ENCODE assay signal across 8 mouse cellular contexts in genomic region chr8:85026670-85027515, GRCm38 (mm10). TPM values are rescaled to one million over a fixed set of nuclear protein-coding genes. Genes with fewer than 3 reads are reported as not detected.
DNase-seq lines count a peak whose midpoint lies in the region; ATAC-seq and TF ChIP-seq lines count a peak whose summit lies in the region.

Gene Trir (plus strand): TSS chr8:85026823.

- peak; percentile 99 for DNase-seq in WW6 (ENCODE audit: low read depth, low spot score)
- peak; percentile 89 to 94 for DNase-seq in cerebellum, postnatal 4 days (ENCODE audit: low spot score in 2 of 2)
- peak; percentile 98 for DNase-seq in gastrocnemius, adult 2 months
- DNase-seq in hindbrain, postnatal 0 days (ENCODE audit: low spot score), result peak; percentile 98
- peak; percentile 95 to 96 for DNase-seq in left cerebral cortex, adult 2 months (ENCODE audit: extremely low spot score in 1 of 2, low spot score in 2 of 2)
- peak; percentile 95 to 96 for DNase-seq in right cerebral cortex, adult 2 months (ENCODE audit: low spot score in 2 of 2)
- DNase-seq in urinary bladder, postnatal 14 days (ENCODE audit: low spot score), result peak; percentile 97

- H3K36me3 ChIP-seq in hindbrain, postnatal 0 days (ENCODE audit: insufficient read depth, low read length), result peaks cover 19% of the 10 kb centered on the region

- peak within 1 kb of the TSS; percentile 99 for H3K9ac ChIP-seq in hindbrain, postnatal 0 days (replicated peaks; ENCODE audit: low read length)

- H3K4me3 ChIP-seq in gastrocnemius, adult 2 months, result peak within 1 kb of the TSS; percentile 89
- H3K4me3 ChIP-seq in hindbrain, postnatal 0 days (ENCODE audit: low read length), result peak within 1 kb of the TSS; percentile 95
- H3K4me3 ChIP-seq in left cerebral cortex, adult 2 months, result peak within 1 kb of the TSS; percentile 93

- peak; percentile 85 for ATAC-seq in hindbrain, postnatal 0 days
- peak; percentile 85 for ATAC-seq in megakaryocyte, adult 5-6 weeks (ENCODE audit: poor library complexity, severe bottlenecking)

- no peaks in the 10 kb centered on the region for H3K27me3 ChIP-seq in hindbrain, postnatal 0 days (ENCODE audit: insufficient read depth, low read length)

- no peaks in the 10 kb centered on the region for H3K9me3 ChIP-seq in hindbrain, postnatal 0 days (ENCODE audit: low read length)

- H3K27ac ChIP-seq in gastrocnemius, adult 2 months, result peak within 1 kb of the TSS; percentile 96
- H3K27ac ChIP-seq in hindbrain, postnatal 0 days, result peak within 1 kb of the TSS; percentile 95
- H3K27ac ChIP-seq in left cerebral cortex, adult 2 months, result peak within 1 kb of the TSS; percentile 98

- peak within 1 kb of the TSS; percentile 91 for H3K4me2 ChIP-seq in hindbrain, postnatal 0 days (ENCODE audit: low read depth, low read length)

- peak; percentile 21 for TF ChIP-seq CTCF in gastrocnemius, adult 2 months (IDR thresholded peaks at IDR 0.05)
- no peak for TF ChIP-seq CTCF in hindbrain, postnatal 0 days (IDR thresholded peaks at IDR 0.05; ENCODE audit: low read depth)
- peak; percentile 2; the same call in 1 of the 2 replicates for TF ChIP-seq CTCF in left cerebral cortex, adult 2 months (IDR thresholded peaks at IDR 0.05)

- under 1% methylated on average over 73 of the region's 75 CpGs for WGBS in hindbrain, postnatal 0 days

- intact Hi-C loops in gastrocnemius, adult 2 months (cut with DNase I), result loop anchor here (5.0 kb wide), 1 partner anchor 60 kb away; the partner anchor contains the start of genes Gm49661, Prdx2 and Rnaseh2a
- intact Hi-C loops in left cerebral cortex, adult 2 months (cut with DNase I), result loop anchor here (5.0 kb wide), 2 partner anchors 45 to 50 kb away; partner anchors contain the start of genes Dhps and Junb

- peaks cover 32% of the 10 kb centered on the region for H3K4me1 ChIP-seq in hindbrain, postnatal 0 days (ENCODE audit: insufficient read depth, low read length)

RNA-seq across cellular contexts. Expression of gene Trir, which starts in this region (rescaled TPM):
- 10 to 100 TPM; 71.9 to 72.4 TPM for total RNA-seq in gastrocnemius, adult 2 months (2021)
- 220 and 238 TPM in 2 replicates for total RNA-seq in hindbrain, postnatal 0 days (2014; rRNA removed)
- 146 and 152 TPM in 2 replicates for polyA plus RNA-seq in hindbrain, postnatal 0 days (2015; fragmentation: Nextera tagmentation; extraction: Ambion mirVana)
- total RNA-seq in left cerebral cortex, adult 2 months (2021), result 100 to 1,000 TPM; 124 to 132 TPM
- 138 and 141 TPM in 2 replicates for total RNA-seq in megakaryocyte, adult 5-6 weeks (2015)
- 411 and 422 TPM in 2 replicates for total RNA-seq in megakaryocyte, adult 5-6 weeks (2017)

Comparison
In these comparisons a context has a peak if more than half of its experiments do, and no peak if none do; other contexts are left out.
1. Peak in every context shown above with its lines: DNase-seq, ATAC-seq, H3K4me3 ChIP-seq and H3K27ac ChIP-seq.